Mouse (Mus musculus) ES-E14 (cell line): ENCODE results near the gene Epha1.

Experiments used
- CHD2 ChIP-seq: IDR thresholded peaks from 2 replicates; pipeline ENCODE4 v1.6.1; 2014; ENCODE audit warnings: mild to moderate bottlenecking, low read depth, low read length, inconsistent platforms
- HCFC1 ChIP-seq: IDR thresholded peaks from 2 replicates; pipeline ENCODE4 v1.6.1; 2012; ENCODE audit warnings: low read length, inconsistent platforms, borderline replicate concordance; ENCODE audit not compliant: insufficient read depth
- MAFK ChIP-seq: IDR thresholded peaks from 2 replicates; pipeline ENCODE4 v1.6.1; 2014; ENCODE audit warnings: mild to moderate bottlenecking, low read depth, low read length, inconsistent platforms; ENCODE audit not compliant: insufficient read depth
- ZC3H11A ChIP-seq: IDR thresholded peaks from 2 replicates; pipeline ENCODE4 v1.6.1; 2012; ENCODE audit warnings: low read depth, mild to moderate bottlenecking, inconsistent platforms, low read length, borderline replicate concordance
- ZNF384 ChIP-seq: IDR thresholded peaks from 2 replicates; pipeline ENCODE4 v1.6.1; 2012; ENCODE audit warnings: low read depth, low read length, inconsistent platforms

- no peak for TF ChIP-seq CHD2
- TF ChIP-seq MAFK = no peak
- no peak for TF ChIP-seq HCFC1
- TF ChIP-seq ZC3H11A = no peak
- no peak for TF ChIP-seq ZNF384
These were observed 17.7 kb downstream of the Epha1 start for GRCm38 (mm10) chr6:42355366-42355765.
